Mouse (Mus musculus) heart, adult 2 months (tissue): ENCODE results near the gene Rnf32. TPM values are rescaled to one million over a fixed set of nuclear protein-coding genes. Genes with fewer than 3 reads are reported as not detected.

Source experiments
- DNase-seq, 2 experiments: peaks; one replicate each; pipeline ENCODE4 v3.0.0; 2021
- H3K27ac ChIP-seq: fragments of 200-600 bp; 2 replicates; pipeline ENCODE4 v1.8.1; 2022
- H3K27me3 ChIP-seq: fragments of 200-500 bp; 2 replicates; pipeline ENCODE4 v1.6.1; 2012; ENCODE audit warnings: mild to moderate bottlenecking, low read length, inconsistent platforms, mixed read lengths; ENCODE audit not compliant: control insufficient read depth, insufficient read depth
- H3K36me3 ChIP-seq: fragments of 200-500 bp; 2 replicates; pipeline ENCODE4 v1.6.1; 2012; ENCODE audit warnings: low read length, inconsistent platforms; ENCODE audit not compliant: control insufficient read depth, insufficient read depth
- H3K4me1 ChIP-seq: fragments of 200-500 bp; 2 replicates; pipeline ENCODE4 v1.6.1; 2011; ENCODE audit warnings: low read length; ENCODE audit not compliant: control insufficient read depth, insufficient read depth
- H3K4me3 ChIP-seq: fragments of 200-600 bp; 2 replicates; pipeline ENCODE4 v1.8.1; 2022
- H3K79me2 ChIP-seq: fragments of 200-500 bp; replicated peaks from 2 replicates; pipeline ENCODE4 v1.6.1; 2012; ENCODE audit warnings: mild to moderate bottlenecking, inconsistent platforms, low read length, moderate library complexity, mixed read lengths; ENCODE audit not compliant: control insufficient read depth, insufficient read depth
- H3K9ac ChIP-seq: fragments of 200-500 bp; 2 replicates; pipeline ENCODE4 v1.6.1; 2012; ENCODE audit warnings: low read depth, mild to moderate bottlenecking, control low read depth, inconsistent platforms, low read length, mixed read lengths
- CTCF ChIP-seq: fragments of 200-600 bp; IDR thresholded peaks from 2 replicates; pipeline ENCODE4 v1.8.1; 2022; ENCODE audit warnings: antibody characterized with exemption, mild to moderate bottlenecking, moderate library complexity
- EP300 ChIP-seq: fragments of 200-500 bp; IDR thresholded peaks from 2 replicates; pipeline ENCODE4 v1.6.1; 2011; ENCODE audit warnings: low read depth, low read length, control low read depth; ENCODE audit not compliant: insufficient read depth
- POLR2A ChIP-seq: fragments of 200-500 bp; IDR thresholded peaks from 2 replicates; pipeline ENCODE4 v1.6.1; 2011; ENCODE audit warnings: mild to moderate bottlenecking, low read depth, low read length, control low read depth; ENCODE audit not compliant: insufficient read depth
- WGBS: fragments of 180-500 bp; shearing (Covaris S2); methylation state at CpG from one replicate; pipeline ENCODE4 v1.1.7; 2018; 5-methylcytosine and 5-hydroxymethylcytosine counted together
- intact Hi-C: fragments of 180-260 bp; cut with DNase I; formaldehyde crosslinking; loops from one replicate; pipeline ENCODE4 v1.15.1; 2025
- polyA plus RNA-seq: library from polyadenylated mRNA; depleted of rRNA; stranded (reverse); fragments of >200 nt; gene quantifications from 2 replicates; pipeline ENCODE4 v1.2.3, GENCODE M21; 2012; rRNA removed
- total RNA-seq, 2 experiments: library from RNA; stranded (reverse); gene quantifications; 2 replicates each; pipeline ENCODE4 v1.2.3; 2021

Gene Rnf32
- total and polyA plus RNA-seq, 3 experiments, result 0.43 to 1.3 (median 0.76) TPM

DNA sequence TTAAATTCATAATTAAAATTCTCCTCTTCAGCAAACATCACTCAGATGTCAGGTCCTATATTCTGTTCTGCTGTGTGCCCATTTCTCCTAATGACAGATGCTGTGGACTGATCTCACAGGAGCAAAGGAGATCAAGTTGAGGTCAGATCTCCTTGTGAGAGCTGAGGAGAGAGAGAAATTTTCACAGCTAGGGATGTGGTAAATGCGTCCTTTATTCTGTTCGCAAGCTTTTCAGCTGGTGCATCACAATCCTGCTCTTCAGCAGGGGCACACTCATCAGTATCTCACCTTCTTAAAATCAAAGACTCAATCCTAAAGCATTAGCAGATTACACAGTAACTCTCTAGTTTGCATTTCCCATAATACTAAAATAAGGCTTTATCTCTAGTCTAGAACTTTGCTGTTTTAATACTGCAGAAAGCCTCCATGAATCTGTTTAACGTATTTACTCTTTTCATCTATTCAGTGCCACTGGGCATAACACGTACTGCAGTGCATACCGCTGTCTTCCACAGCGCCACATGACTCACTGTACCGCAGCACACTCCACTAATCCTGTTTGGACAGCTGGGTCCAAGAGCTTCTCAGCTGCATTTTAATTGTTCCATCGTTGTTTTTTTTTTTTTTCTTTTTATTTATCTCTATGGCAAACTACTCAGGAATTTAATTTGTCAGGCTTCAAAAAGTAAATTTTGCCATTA is 55.2 kb downstream of the Rnf32 start:
- Histone ChIP-seq H3K36me3 (no peaks in the 10 kb centered on the region), H3K9ac (no peak overlapping the region), H3K27me3 (no peaks in the 10 kb centered on the region), H3K4me3 (no peak overlapping the region), H3K27ac (no peak overlapping the region), H3K4me1 (no peaks in the 10 kb centered on the region), H3K79me2 (no peaks in the 10 kb centered on the region)
- WGBS, result 75% methylated on average over 8 of the region's 8 CpGs
- no peak for DNase-seq
- TF ChIP-seq CTCF, result no peak
- no peak for TF ChIP-seq POLR2A
- TF ChIP-seq EP300, result no peak
- intact Hi-C loops, result no loop called here

DNA sequence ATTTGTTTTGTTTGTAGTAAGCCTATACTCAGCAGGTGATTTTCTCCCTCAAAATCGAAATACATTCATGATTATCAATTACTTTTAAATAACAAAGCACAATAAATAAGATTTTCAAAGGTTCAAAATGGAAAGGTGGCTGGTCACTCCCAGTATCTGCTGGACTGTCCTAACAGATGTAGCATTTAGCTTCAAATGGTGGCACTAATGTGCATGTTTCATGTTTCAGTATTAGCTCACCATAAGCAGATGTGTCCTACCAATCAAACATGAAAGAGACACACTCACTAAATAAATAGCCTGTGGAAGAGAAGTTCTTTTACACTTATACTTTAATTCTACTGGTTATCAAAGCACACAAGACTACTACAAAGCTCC is 55.7 kb downstream of the Rnf32 start:
- DNase-seq, result no peak
- no peaks in the 10 kb centered on the region for H3K36me3 ChIP-seq
- intact Hi-C loops, result no loop called here
- no peak overlapping the region for H3K27ac ChIP-seq
- H3K9ac ChIP-seq, result no peak overlapping the region
- no peaks in the 10 kb centered on the region for H3K4me1 ChIP-seq
- no peaks in the 10 kb centered on the region for H3K27me3 ChIP-seq
- H3K79me2 ChIP-seq, result no peaks in the 10 kb centered on the region
- TF ChIP-seq CTCF (no peak), EP300 (no peak), POLR2A (no peak)
- H3K4me3 ChIP-seq, result no peak overlapping the region
- WGBS, result 81% methylated on average over 1 of the region's 1 CpGs

DNA sequence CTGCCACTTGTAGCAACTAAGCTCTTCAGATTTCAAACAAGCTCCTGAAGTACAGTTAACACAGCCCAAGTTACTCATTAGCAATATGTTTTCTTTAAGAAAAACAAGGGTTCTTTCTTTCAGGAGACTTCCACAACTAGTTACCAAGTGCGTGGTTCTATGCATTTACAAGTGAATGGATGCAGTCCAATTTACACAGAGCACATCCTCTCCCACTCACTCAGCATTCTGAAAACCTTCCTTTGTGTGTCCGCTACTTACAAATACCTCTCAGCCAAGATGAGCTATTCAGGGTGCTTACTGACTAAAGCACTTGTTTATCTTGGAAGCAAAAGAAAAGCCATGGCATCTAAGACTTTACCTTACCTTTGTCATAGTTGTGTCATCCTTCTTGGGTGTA is 58.1 kb downstream of the Rnf32 start:
- intact Hi-C loops, result no loop called here
- WGBS, result 60% methylated on average over 2 of the region's 2 CpGs
- TF ChIP-seq EP300 (no peak), CTCF (no peak), POLR2A (no peak)

DNA sequence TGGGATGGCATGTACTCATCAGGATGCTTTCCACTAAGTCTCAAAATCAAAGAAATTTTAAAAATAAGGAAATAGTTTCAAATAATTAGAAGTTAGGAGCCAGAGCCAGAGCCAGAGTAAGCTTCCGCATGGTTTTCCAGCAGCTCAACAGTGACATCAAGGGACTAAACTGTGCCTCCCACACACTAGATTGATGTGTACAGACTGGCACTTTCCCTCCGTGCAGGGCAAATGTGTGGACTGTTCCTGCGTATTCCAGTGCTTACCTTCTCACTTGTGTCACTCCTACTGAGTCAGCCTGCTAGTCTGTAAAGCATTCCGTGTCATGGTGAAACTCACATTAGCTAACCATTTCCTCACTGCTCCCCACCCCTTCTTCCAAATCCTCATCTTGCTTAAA is 75.1 kb downstream of the Rnf32 start:
- no peaks in the 10 kb centered on the region for H3K4me1 ChIP-seq
- TF ChIP-seq POLR2A (no peak), CTCF (no peak), EP300 (no peak)
- H3K27ac ChIP-seq, result no peak overlapping the region
- intact Hi-C loops, result no loop called here
- no peaks in the 10 kb centered on the region for H3K36me3 ChIP-seq
- no peak overlapping the region for H3K4me3 ChIP-seq
- H3K9ac ChIP-seq, result no peak overlapping the region
- H3K27me3 ChIP-seq, result no peaks in the 10 kb centered on the region
- no peak for DNase-seq
- no peaks in the 10 kb centered on the region for H3K79me2 ChIP-seq
- 62% methylated on average over 4 of the region's 4 CpGs for WGBS

More for the DNA sequence above, 58.1 kb downstream of the Rnf32 start:
- no peaks in the 10 kb centered on the region for H3K79me2 ChIP-seq
- no peak overlapping the region for H3K27ac ChIP-seq
- no peaks in the 10 kb centered on the region for H3K4me1 ChIP-seq
- no peak overlapping the region for H3K4me3 ChIP-seq
- no peaks in the 10 kb centered on the region for H3K36me3 ChIP-seq
- no peaks in the 10 kb centered on the region for H3K27me3 ChIP-seq
- H3K9ac ChIP-seq, result no peak overlapping the region
- no peak for DNase-seq

DNA sequence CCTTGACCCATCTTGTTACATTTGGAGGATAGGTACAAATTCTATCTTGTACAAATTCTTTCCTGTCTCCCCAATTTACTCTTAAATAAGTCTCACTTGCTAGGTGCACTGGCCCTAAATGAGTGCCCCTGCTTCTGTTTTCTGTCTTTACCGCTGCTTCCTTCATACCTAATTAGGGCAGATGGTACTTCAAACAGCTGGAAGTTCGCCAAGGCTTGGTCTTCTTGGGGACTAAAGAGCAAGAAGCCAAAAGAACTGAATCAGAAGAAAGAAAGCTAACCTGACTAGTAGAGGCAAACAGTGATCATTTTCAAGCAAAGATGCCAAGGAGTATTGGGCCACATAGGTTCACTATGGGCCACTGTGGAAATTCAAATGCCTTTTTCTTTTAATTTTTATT is 77.6 kb downstream of the Rnf32 start:
- DNase-seq, result no peak
- intact Hi-C loops, result no loop called here
- no peaks in the 10 kb centered on the region for H3K4me1 ChIP-seq
- no peaks in the 10 kb centered on the region for H3K27me3 ChIP-seq
- H3K79me2 ChIP-seq, result no peaks in the 10 kb centered on the region
- no peaks in the 10 kb centered on the region for H3K36me3 ChIP-seq
- TF ChIP-seq EP300 (no peak), CTCF (no peak), POLR2A (no peak)
- no peak overlapping the region for H3K4me3 ChIP-seq
- no peak overlapping the region for H3K27ac ChIP-seq
- no peak overlapping the region for H3K9ac ChIP-seq
- WGBS, result 87% methylated on average over 2 of the region's 2 CpGs

DNA sequence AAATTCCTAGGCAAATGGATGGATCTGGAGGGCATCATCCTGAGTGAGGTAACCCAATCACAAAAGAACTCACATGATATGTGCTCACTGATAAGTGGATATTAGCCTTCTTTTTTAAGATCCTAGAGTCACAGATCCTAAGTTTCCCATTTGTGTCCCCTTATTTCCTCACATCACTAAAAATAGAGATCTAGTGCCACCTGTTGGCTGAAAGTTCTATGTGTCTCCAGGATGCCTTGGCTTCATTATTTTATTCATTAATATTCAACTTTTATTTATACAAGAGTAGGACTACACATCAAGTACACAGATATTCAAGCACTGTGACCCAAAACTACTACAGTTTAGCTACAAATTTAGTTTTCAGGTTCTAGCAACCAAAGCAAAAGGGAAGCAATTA is 79.0 kb downstream of the Rnf32 start:
- intact Hi-C loops, result loop anchor here (5.0 kb wide), 1 partner anchor 807 kb away; the partner anchor contains the start of gene Shh

More for the DNA sequence above, 79.0 kb downstream of the Rnf32 start:
- Histone ChIP-seq H3K4me3 (no peak overlapping the region), H3K27ac (no peak overlapping the region), H3K79me2 (no peaks in the 10 kb centered on the region), H3K9ac (no peak overlapping the region), H3K27me3 (no peaks in the 10 kb centered on the region), H3K36me3 (no peaks in the 10 kb centered on the region), H3K4me1 (no peaks in the 10 kb centered on the region)
- TF ChIP-seq CTCF, result peak; percentile 59
- TF ChIP-seq POLR2A, result no peak
- TF ChIP-seq EP300, result no peak
- DNase-seq, result no peak

Other genes with a start within 250 kb of the Rnf32 start
- 10 to 100 TPM; 12.4 to 13.4 TPM for gene Lmbr1, start 182.4 kb downstream of the Rnf32 start, total RNA-seq
- 5.3 and 8.3 TPM in 2 replicates for gene Lmbr1, start 182.4 kb downstream of the Rnf32 start, polyA plus RNA-seq
- gene Nom1, start 238.7 kb downstream of the Rnf32 start, total RNA-seq, result 10 to 100 TPM; 13.4 to 16.1 TPM
- 4.5 and 9.3 TPM in 2 replicates for gene Nom1, start 238.7 kb downstream of the Rnf32 start, polyA plus RNA-seq